Mouse (Mus musculus) forebrain, embryonic 10.5 days (tissue): ENCODE data around the gene Il1rl2. TPM values are rescaled to one million over a fixed set of nuclear protein-coding genes. Genes with fewer than 3 reads are reported as not detected.
"Not testable (repeated sequence)": the region's sequence is repeated elsewhere in the genome, so short reads cannot be mapped to it uniquely, and the experiment has no call there.

ENCODE experiments used
- DNase-seq: peaks from one replicate; pipeline ENCODE4 v3.0.0-alpha.2; 2017; ENCODE audit warnings: low spot score; ENCODE audit errors: extremely low spot score
- H3K27ac ChIP-seq: fragments of 300-500 bp; sonication (generic); 2 replicates; pipeline ENCODE4 v1.5.1; 2016; ENCODE audit warnings: mild to moderate bottlenecking
- H3K27me3 ChIP-seq: fragments of 300-500 bp; sonication (generic); 2 replicates; pipeline ENCODE4 v1.6.1; 2016; ENCODE audit warnings: mild to moderate bottlenecking; ENCODE audit not compliant: poor library complexity, severe bottlenecking
- H3K36me3 ChIP-seq: fragments of 300-500 bp; sonication (generic); replicated peaks from 2 replicates; pipeline ENCODE4 v1.6.1; 2016; ENCODE audit warnings: mild to moderate bottlenecking, moderate library complexity
- H3K4me1 ChIP-seq: fragments of 300-500 bp; sonication (generic); 2 replicates; pipeline ENCODE4 v1.6.1; 2016
- H3K4me3 ChIP-seq: fragments of 300-500 bp; sonication (generic); 2 replicates; pipeline ENCODE4 v1.5.1; 2016; ENCODE audit warnings: mild to moderate bottlenecking, moderate library complexity
- H3K9me3 ChIP-seq: fragments of 300-500 bp; sonication (generic); 2 replicates; pipeline ENCODE4 v1.6.1; 2016; ENCODE audit warnings: mild to moderate bottlenecking, moderate library complexity
- WGBS: fragments of 180-500 bp; shearing (Covaris S2); methylation state at CpG from one replicate; pipeline ENCODE4 v1.1.7; 2016; 5-methylcytosine and 5-hydroxymethylcytosine counted together
- polyA plus RNA-seq: library from polyadenylated mRNA; unstranded; fragments of >200 nt; fragmentation: Nextera tagmentation; extraction: Ambion mirVana; gene quantifications from 2 replicates; pipeline ENCODE4 v1.2.1, GENCODE M21; 2016

The Il1rl2 gene
- polyA plus RNA-seq, 1 experiment from 2014 or later = 1.1 TPM

DNA sequence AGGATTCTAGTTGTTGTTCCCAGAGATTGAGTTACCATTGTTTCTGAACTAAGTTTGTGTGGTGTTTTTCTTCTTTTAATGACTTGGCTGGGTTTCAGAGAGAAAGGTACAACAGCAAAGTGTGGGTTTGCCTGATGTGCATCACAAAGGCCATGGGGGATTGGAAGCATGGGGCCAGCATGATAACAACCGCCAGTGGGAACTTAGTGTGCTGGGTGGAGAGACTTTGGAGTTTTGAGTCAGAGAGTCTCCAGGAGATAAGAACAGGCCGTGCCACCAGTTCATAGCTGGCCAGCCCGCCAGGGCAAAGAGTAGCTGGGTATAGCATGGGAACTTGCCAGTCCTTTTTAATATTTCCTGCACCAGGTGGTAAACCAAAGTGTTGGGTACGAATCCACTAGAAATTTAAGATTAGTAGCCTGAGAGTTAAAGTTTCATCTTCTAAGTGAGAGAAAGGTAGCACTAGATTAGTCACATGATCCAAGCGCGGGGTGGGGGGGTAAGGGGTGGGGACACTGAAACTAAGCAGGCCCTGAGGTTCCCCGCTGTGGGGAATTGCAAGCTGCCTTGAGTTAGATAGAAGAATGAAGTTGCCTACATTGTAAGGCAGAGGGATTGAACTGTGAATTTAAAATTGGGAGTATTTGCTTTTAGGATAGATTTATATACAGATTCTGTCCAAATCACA is 21.1 kb upstream of the Il1rl2 start:
- no peaks in the 10 kb centered on the region for H3K36me3 ChIP-seq
- DNase-seq = no peak
- no peaks in the 10 kb centered on the region for H3K27me3 ChIP-seq
- no peaks in the 10 kb centered on the region for H3K4me1 ChIP-seq
- H3K4me3 ChIP-seq = no peak overlapping the region
- no peaks in the 10 kb centered on the region for H3K9me3 ChIP-seq
- 52% methylated on average over 7 of the region's 7 CpGs for WGBS
- H3K27ac ChIP-seq = no peak overlapping the region

GRCm38 (mm10) chr1:40304321-40304720 is 20.1 kb upstream of the Il1rl2 start:
- not testable (repeated sequence) for H3K9me3 ChIP-seq, DNase-seq, H3K4me3 ChIP-seq, H3K36me3 ChIP-seq, H3K27me3 ChIP-seq, H3K27ac ChIP-seq, H3K4me1 ChIP-seq
- 68% methylated on average over 4 of the region's 4 CpGs for WGBS

DNA sequence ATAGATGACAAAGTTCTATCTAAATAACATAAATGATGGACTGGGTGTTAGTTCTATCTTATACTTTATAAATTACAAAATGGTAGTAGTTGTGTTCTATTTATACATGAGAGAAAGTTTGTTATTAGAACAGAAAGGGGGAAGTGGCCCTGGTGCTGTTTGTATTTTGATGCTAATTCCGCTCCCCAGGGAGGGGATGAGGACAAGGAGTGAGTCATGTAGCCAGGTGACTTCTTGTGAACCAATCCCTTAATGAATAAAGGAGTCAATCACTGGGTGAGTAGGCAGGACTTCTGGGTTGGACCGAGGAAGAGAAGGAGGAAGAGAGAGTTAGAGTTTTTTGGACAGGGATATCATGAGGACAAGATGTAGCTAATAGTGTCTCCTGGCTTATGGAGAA is 18.3 kb upstream of the Il1rl2 start:
- DNase-seq = no peak
- no peak overlapping the region for H3K27ac ChIP-seq
- no peaks in the 10 kb centered on the region for H3K27me3 ChIP-seq
- 78% methylated on average over 2 of the region's 2 CpGs for WGBS
- no peaks in the 10 kb centered on the region for H3K4me1 ChIP-seq
- no peak overlapping the region for H3K4me3 ChIP-seq
- H3K36me3 ChIP-seq = no peaks in the 10 kb centered on the region
- no peaks in the 10 kb centered on the region for H3K9me3 ChIP-seq

GRCm38 (mm10) chr1:40311123-40311522 is 13.3 kb upstream of the Il1rl2 start:
- Histone ChIP-seq H3K27ac (no peak overlapping the region), H3K27me3 (no peaks in the 10 kb centered on the region), H3K4me1 (no peaks in the 10 kb centered on the region), H3K36me3 (no peaks in the 10 kb centered on the region), H3K9me3 (no peaks in the 10 kb centered on the region), H3K4me3 (no peak overlapping the region)
- 91% methylated on average over 3 of the region's 3 CpGs for WGBS
- DNase-seq = no peak

DNA sequence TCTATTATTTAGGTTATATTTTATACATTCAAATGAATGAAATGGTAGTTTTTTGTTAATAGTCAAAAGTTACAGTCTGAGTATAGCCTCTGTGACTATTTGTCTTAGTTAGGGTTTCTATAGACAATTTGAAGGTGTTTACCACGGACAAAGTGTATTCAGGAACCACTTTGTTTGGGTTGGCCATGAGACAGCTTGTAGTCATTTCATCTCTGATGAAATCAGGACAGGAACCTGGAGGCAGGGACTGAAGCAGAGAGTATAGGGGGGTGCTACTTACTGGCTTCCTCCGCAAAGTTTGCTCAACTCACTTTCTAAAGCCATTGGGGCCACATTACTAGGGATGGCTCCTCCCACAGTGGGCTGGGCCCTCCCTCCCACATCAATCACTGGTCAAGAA is 12.8 kb upstream of the Il1rl2 start:
- Histone ChIP-seq H3K4me1 (no peaks in the 10 kb centered on the region), H3K9me3 (no peaks in the 10 kb centered on the region), H3K27ac (no peak overlapping the region), H3K4me3 (no peak overlapping the region), H3K27me3 (no peaks in the 10 kb centered on the region), H3K36me3 (no peaks in the 10 kb centered on the region)
- DNase-seq = no peak
- 76% methylated on average over 2 of the region's 2 CpGs for WGBS

DNA sequence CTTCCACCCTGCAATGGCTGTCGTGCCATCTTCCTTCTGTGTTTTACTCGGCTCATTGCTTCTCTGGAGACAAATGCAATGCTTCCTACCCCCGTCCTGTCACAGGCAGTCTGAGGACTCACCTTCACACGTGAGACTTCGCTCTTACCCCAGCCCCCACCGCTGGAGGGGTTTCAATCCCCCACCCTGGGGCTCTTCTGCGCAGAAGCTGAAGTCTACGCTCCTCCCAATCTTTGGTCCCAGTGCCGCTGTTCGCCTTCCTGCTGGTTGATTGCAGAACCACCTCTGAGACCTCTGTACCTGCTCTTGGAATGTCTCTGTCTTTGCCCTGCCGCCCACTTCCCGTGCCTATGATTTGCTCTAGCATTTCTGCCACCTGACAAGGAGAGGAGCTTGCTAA is 10.4 kb upstream of the Il1rl2 start:
- 76% methylated on average over 12 of the region's 12 CpGs for WGBS
- H3K4me3 ChIP-seq = no peak overlapping the region

DNA sequence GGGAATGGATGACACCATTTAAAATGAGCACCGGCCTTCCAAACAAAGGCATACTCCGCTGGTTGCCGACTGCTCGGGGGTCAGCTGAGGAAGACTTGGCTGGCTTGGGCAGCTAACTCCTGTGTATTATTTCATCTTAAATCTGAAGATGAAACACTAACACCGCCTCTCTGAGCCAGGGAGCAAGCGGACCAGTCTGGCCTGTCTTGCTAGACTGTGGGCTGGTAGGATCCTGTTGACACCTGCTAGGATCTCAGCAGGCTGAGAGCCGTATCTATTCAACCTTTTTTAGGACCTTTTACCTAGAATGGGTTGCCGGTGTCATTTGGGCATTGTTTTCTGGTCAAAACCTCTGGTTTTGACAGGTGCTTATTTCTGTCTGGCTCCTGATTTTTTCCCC is 6.8 kb upstream of the Il1rl2 start:
- 86% methylated on average over 8 of the region's 8 CpGs for WGBS
- Histone ChIP-seq H3K4me1 (no peaks in the 10 kb centered on the region), H3K9me3 (no peaks in the 10 kb centered on the region), H3K27me3 (no peaks in the 10 kb centered on the region), H3K4me3 (no peak overlapping the region), H3K27ac (no peak overlapping the region), H3K36me3 (no peaks in the 10 kb centered on the region)
- no peak for DNase-seq

More for the DNA sequence above, 10.4 kb upstream of the Il1rl2 start:
- DNase-seq = no peak
- H3K4me1 ChIP-seq = no peaks in the 10 kb centered on the region
- no peak overlapping the region for H3K27ac ChIP-seq
- H3K27me3 ChIP-seq = no peaks in the 10 kb centered on the region
- H3K9me3 ChIP-seq = no peaks in the 10 kb centered on the region
- no peaks in the 10 kb centered on the region for H3K36me3 ChIP-seq

DNA sequence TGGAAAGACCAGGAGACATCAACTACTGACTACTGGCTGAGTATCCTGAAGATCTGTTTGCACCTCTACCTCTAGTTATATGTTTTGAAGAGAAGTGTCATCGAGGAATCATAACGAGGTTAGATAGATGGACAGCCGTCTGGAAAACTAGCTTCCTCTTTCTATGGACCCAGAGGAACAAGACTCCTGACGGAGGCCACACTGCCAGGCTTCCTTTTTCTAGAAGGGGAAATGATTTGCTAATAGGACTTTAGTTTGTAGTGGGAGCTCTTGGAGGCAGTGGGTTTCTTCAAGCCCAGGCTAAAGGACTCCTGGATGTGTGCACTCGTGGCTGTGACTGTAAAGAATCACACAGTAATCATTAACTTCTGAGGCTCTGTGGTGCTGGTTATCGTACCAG is 2.6 kb upstream of the Il1rl2 start:
- WGBS = 86% methylated on average over 6 of the region's 6 CpGs
- no peaks in the 10 kb centered on the region for H3K36me3 ChIP-seq
- no peak for DNase-seq
- no peaks in the 10 kb centered on the region for H3K9me3 ChIP-seq
- peaks cover 21% of the 10 kb centered on the region for H3K4me1 ChIP-seq
- peaks cover 34% of the 10 kb centered on the region for H3K27me3 ChIP-seq
- H3K27ac ChIP-seq = no peak overlapping the region
- H3K4me3 ChIP-seq = no peak overlapping the region

- WGBS = 90% methylated on average over 3 of the region's 3 CpGs
These were observed 1.9 kb upstream of the Il1rl2 start for GRCm38 (mm10) chr1:40322543-40322942.

GRCm38 (mm10) chr1:40324955-40325702 is 719 bp downstream of the Il1rl2 start:
- Histone ChIP-seq H3K9me3 (no peaks in the 10 kb centered on the region), H3K4me1 (peaks cover 21% of the 10 kb centered on the region), H3K27me3 (peaks cover 52% of the 10 kb centered on the region), H3K36me3 (no peaks in the 10 kb centered on the region), H3K27ac (no peak overlapping the region), H3K4me3 (peak overlapping the region; percentile 52)
- DNase-seq = peak; percentile 16
- 7% methylated on average over 22 of the region's 22 CpGs for WGBS

More at GRCm38 (mm10) chr1:40322543-40322942, 1.9 kb upstream of the Il1rl2 start:
- Histone ChIP-seq H3K27me3 (peaks cover 42% of the 10 kb centered on the region), H3K4me1 (peaks cover 21% of the 10 kb centered on the region), H3K36me3 (no peaks in the 10 kb centered on the region), H3K27ac (no peak overlapping the region), H3K9me3 (no peaks in the 10 kb centered on the region), H3K4me3 (no peak overlapping the region)
- DNase-seq = no peak

- H3K4me3 ChIP-seq = peak overlapping the region; percentile 52
- H3K27ac ChIP-seq = no peak overlapping the region
- DNase-seq = peak; percentile 35
- WGBS = 1% methylated on average over 29 of the region's 29 CpGs
- peaks cover 21% of the 10 kb centered on the region for H3K4me1 ChIP-seq
- H3K9me3 ChIP-seq = no peaks in the 10 kb centered on the region
- peaks cover 52% of the 10 kb centered on the region for H3K27me3 ChIP-seq
- no peaks in the 10 kb centered on the region for H3K36me3 ChIP-seq
These were observed 1.4 kb downstream of the Il1rl2 start for GRCm38 (mm10) chr1:40325711-40326327.

DNA sequence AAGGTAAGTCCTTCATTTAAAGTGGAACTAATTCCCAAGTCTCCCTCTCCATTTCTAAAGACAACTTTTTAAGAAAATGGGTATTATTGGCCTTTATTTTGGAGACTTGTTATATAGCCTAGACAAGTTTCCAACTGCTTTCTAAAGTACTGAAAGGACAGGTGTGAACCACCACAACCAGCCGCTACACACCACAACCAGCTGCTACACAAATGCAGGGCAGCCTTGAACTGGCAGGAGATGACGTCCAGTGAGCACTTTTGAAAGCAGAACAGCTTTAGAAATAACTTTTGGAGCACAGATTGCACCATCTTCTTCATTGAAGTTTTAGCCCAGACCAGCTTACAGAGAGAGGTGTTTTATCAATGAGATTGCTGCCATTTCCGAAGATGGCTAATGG is 3.2 kb downstream of the Il1rl2 start:
- Histone ChIP-seq H3K9me3 (no peaks in the 10 kb centered on the region), H3K36me3 (no peaks in the 10 kb centered on the region), H3K4me1 (peaks cover 21% of the 10 kb centered on the region), H3K27me3 (peaks cover 52% of the 10 kb centered on the region), H3K4me3 (no peak overlapping the region), H3K27ac (no peak overlapping the region)
- WGBS = 86% methylated on average over 3 of the region's 3 CpGs
- DNase-seq = no peak

GRCm38 (mm10) chr1:40329526-40329925 is 5.1 kb downstream of the Il1rl2 start:
- H3K4me3 ChIP-seq = no peak overlapping the region
- no peaks in the 10 kb centered on the region for H3K9me3 ChIP-seq
- H3K4me1 ChIP-seq = peaks cover 18% of the 10 kb centered on the region
- H3K36me3 ChIP-seq = no peaks in the 10 kb centered on the region
- peaks cover 41% of the 10 kb centered on the region for H3K27me3 ChIP-seq
- DNase-seq = no peak
- no peak overlapping the region for H3K27ac ChIP-seq
- 71% methylated on average over 1 of the region's 1 CpGs for WGBS
